Mouse (Mus musculus) heart, postnatal 10 days (tissue): Measurements from ENCODE around the gene Kdm3a. TPM values are rescaled to one million over a fixed set of nuclear protein-coding genes. Genes with fewer than 3 reads are reported as not detected.
A peak's percentile ranks its signal among the peaks of the same experiment; 100 is the strongest.

ENCODE experiments used
- DNase-seq, 2 experiments: peaks; one replicate each; pipeline ENCODE4 v3.0.0; 2021
- intact Hi-C: fragments of 180-260 bp; cut with DNase I; formaldehyde crosslinking; loops from one replicate; pipeline ENCODE4 v1.15.1; 2025
- total RNA-seq, 2 experiments: library from RNA; stranded (reverse); gene quantifications; 2 replicates each; pipeline ENCODE4 v1.2.3; 2021

Gene Kdm3a
- total RNA-seq = 10 to 100 TPM; 32.1 to 33.1 TPM

GRCm38 (mm10) chr6:71632829-71633662, at the start of gene Kdm3a:
TSS of gene Kdm3a (minus strand) at chr6:71632990.
- intact Hi-C loops = loop anchor here (2.0 kb wide), 2 partner anchors 172 to 362 kb away; partner anchors contain the start of gene Krcc1
- DNase-seq = peak; percentile 99

GRCm38 (mm10) chr6:71678891-71679290, 46.1 kb upstream of the Kdm3a start:
- DNase-seq = peak in 1 of 2 experiments; percentile 6
- intact Hi-C loops = loop anchor here (2.0 kb wide), 1 partner anchor 126 kb away; no protein-coding TSS in a partner anchor

- DNase-seq = peak in 1 of 2 experiments; percentile 22
- intact Hi-C loops = no loop called here
Observed at GRCm38 (mm10) chr6:71673166-71673565, 40.4 kb upstream of the Kdm3a start.

DNA sequence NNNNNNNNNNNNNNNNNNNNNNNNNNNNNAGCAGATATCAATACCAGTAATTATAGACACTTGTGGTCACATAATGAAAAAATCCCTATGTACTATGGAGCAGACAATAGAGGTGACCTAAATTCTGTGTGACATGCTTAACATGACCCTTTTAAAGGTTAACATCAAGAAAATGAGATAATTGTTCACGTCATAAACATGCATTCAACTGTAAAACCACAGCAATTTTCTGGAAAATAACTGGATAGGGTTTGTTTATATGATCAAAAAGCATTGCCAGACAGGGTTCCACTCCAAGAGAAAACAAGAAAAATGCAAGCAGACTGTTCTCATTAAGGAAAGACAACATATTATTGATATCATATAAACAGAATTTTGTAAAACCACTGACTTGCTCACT, 31.7 kb upstream of the Kdm3a start:
- intact Hi-C loops = no loop called here
- DNase-seq = no peak

DNA sequence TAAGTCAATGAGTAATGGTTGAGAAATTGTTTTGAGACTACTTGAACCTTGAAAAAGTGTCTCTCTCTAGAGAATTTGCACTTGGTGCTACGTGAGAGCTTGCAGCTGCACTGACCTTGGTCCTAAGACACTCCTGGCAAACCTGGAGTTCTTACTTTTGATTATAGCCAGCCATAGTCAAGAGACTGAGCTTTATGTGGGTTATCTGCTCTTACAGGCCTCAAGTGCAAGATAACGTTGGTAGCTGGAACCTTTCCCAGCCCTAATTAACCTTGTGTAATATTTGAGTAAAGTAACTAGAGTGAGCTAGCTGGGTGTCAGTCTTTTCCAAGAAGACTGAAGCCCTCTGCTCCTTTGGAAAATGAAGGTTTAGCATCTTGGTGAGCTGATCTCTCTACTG, 25.5 kb upstream of the Kdm3a start:
- intact Hi-C loops = no loop called here
- peak; percentile 26 to 58 for DNase-seq

DNA sequence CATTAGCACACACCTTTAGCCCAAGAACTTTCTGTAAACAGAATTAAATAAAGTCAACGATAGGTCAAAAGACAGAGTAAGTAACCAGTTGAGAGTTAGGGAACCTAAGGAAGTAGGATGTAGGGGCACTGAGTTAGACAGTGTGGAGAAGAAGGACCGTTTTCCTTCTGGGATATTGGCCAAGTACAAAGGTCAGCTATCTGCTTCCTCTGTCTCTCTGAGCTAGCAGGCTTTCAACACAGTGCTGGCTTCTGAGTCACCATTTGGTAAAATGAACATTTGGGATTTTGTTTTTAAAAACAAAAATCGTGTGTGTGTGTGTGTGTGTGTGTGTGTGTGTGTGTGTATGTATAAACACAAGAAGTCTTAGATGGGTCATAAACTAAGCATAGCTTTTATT, 23.0 kb upstream of the Kdm3a start:
- intact Hi-C loops = no loop called here
- peak; percentile 7 to 8 for DNase-seq

DNA sequence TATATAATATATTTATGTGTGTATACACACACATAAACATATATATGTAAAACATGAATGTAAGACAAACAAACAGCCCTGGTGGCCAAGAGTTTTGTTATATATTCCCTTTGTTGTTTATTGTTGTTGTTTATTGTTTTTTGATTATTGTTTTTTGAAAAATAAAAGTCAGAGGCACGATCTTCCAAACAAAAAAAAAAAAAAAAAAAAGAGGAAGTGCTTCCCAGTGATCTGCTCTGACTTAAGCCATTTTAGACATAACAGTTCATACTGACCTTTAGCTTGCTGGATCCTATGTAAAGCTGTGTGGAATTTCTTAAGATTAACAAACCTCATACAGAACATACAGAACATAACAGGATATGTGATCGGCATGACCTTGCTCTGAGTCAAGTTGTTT, 19.1 kb upstream of the Kdm3a start:
- intact Hi-C loops = no loop called here
- DNase-seq = no peak

- intact Hi-C loops = loop anchor here (2.0 kb wide), 2 partner anchors 172 to 362 kb away; partner anchors contain the start of gene Krcc1
- DNase-seq = no peak
Observed at GRCm38 (mm10) chr6:71632486-71632828, 333 bp downstream of the Kdm3a start.

GRCm38 (mm10) chr6:71631706-71632461, 906 bp downstream of the Kdm3a start:
- DNase-seq = peak; percentile 64 to 70
- intact Hi-C loops = loop anchor here (2.0 kb wide), 2 partner anchors 173 to 361 kb away; partner anchors contain the start of gene Krcc1

DNA sequence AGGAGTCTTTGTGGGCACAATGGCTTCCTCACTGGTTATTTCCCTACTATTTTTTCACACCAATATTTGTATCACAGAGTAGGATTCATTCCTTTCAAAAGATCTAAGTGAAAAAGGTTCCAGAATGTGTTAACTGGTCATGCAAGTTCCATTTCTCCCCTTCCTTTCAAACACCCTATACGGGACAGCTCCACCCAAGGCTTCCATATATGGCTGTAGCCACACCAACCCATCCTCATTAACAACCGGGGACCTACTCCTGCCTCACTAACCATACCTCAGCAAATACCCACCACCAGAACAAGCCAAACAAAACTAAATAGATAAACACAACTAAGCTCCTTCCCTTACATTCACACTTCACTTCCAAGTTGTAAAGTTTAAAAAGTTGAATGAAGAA, 1.6 kb downstream of the Kdm3a start:
- intact Hi-C loops = no loop called here
- no peak for DNase-seq

GRCm38 (mm10) chr6:71627325-71627724, 5.5 kb downstream of the Kdm3a start:
- no peak for DNase-seq
- intact Hi-C loops = no loop called here

DNA sequence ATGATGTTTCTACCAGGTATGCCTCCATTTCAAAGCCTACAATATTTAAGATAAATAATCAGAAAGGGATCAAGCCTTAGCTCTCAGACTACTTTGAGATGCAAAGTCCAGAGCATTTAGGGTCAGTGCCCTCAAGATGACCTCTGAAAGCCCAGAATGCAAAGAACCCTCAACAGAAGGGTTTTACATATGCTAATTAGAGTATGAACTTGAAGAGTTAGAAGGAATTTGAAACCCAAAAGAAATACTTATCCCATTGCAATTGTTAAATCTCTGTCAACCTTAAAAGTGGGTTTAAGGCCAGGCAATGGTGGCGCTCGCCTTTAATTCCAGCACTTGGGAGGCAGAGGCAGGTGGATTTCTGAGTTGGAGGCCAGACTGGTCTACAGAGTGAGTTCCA, 6.8 kb downstream of the Kdm3a start:
- DNase-seq = no peak
- intact Hi-C loops = no loop called here

DNA sequence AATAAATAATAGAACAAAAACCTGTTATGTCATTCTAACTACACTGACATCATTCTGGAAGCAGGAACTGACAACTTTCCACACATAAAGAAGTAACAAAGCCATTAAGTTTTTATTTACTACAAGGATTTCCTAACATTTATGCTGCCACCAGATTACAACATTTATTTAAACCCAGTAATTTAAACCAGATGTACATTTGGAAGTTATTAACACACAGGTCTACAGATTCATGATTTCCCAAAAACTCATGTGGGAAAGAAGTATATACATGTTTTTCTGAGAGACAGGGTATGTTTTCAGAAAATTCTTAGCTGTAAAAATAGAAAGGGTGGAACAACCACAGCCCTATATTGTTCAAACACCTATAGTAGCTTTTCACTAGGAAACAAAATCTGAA, 8.1 kb downstream of the Kdm3a start:
- intact Hi-C loops = no loop called here

GRCm38 (mm10) chr6:71621981-71622380, 10.8 kb downstream of the Kdm3a start:
- peak; percentile 26 to 32 for DNase-seq
- intact Hi-C loops = no loop called here

More for the DNA sequence above, 8.1 kb downstream of the Kdm3a start:
- no peak for DNase-seq

GRCm38 (mm10) chr6:71621551-71621950, 11.2 kb downstream of the Kdm3a start:
- intact Hi-C loops = no loop called here
- peak; percentile 34 to 39 for DNase-seq

DNA sequence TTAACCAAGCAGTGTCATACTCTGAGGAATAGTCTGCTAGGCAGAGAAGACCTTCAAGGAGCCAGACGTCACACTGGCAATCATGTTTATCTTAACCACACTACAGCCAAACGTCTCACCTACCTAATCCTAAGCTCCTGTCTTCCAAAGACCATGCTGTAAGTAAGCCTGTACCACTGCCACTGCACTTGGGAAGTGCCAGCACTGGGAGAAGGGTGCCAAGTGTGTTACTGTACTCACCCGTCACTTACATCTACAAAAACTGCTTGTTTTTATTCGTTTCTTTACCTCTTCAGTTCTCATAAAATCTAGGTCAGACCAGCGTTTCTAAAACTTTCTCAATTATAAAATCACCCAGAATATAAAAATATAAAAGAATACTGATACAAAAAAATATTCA, 15.8 kb downstream of the Kdm3a start:
- intact Hi-C loops = loop anchor here (10.0 kb wide), 1 partner anchor 268 kb away; no protein-coding TSS in a partner anchor
- peak; percentile 21 to 30 for DNase-seq

DNA sequence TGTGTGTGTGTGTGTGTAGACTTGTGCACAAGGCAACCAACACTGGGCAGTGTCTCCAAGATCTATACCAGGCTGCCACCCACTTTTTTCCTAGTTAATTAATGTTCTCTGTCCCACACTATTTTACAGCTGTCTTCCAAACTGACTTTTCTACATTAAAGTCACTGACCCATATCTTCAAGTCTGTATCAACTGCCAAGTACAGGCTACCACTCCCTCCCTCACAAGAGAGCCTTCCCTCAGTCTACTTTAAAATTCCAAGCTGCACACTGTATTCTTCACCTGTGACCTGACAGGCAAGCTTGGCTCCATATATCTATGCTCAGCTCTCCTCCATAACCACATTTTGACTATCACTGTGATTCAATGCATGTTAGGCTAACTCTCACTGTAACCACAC, 19.6 kb downstream of the Kdm3a start:
- intact Hi-C loops = loop anchor here (10.0 kb wide), 1 partner anchor 272 kb away; no protein-coding TSS in a partner anchor
- no peak for DNase-seq

GRCm38 (mm10) chr6:71609968-71610367, 22.8 kb downstream of the Kdm3a start:
- intact Hi-C loops = loop anchor here (10.0 kb wide), 1 partner anchor 275 kb away; no protein-coding TSS in a partner anchor
- DNase-seq = no peak

GRCm38 (mm10) chr6:71608994-71609393, 23.8 kb downstream of the Kdm3a start:
- intact Hi-C loops = no loop called here
- DNase-seq = no peak

GRCm38 (mm10) chr6:71607756-71608155, 25.0 kb downstream of the Kdm3a start:
- DNase-seq = no peak
- intact Hi-C loops = no loop called here

- peak; percentile 29 to 47 for DNase-seq
- intact Hi-C loops = no loop called here
Observed at GRCm38 (mm10) chr6:71590154-71590553, 42.6 kb downstream of the Kdm3a start.
